Mouse (Mus musculus) adipocyte (in vitro differentiated cells): ENCODE data around the gene Kif26b.

Experiments used
- DNase-seq: peaks from one replicate; pipeline ENCODE4 v3.0.0-alpha.2; 2016; ENCODE audit warnings: low spot score

The Kif26b gene

GRCm38 (mm10) chr1:178716411-178716810 is 187.5 kb downstream of the Kif26b start:
- no peak for DNase-seq

GRCm38 (mm10) chr1:178720821-178721220 is 191.9 kb downstream of the Kif26b start:
- no peak for DNase-seq

GRCm38 (mm10) chr1:178722793-178723192 is 193.9 kb downstream of the Kif26b start:
- peak; percentile 15 for DNase-seq

- DNase-seq = no peak
Observed at GRCm38 (mm10) chr1:178725536-178725935, 196.6 kb downstream of the Kif26b start.

- DNase-seq = no peak
Observed at GRCm38 (mm10) chr1:178728256-178728655, 199.3 kb downstream of the Kif26b start.

GRCm38 (mm10) chr1:178730271-178730670 is 201.3 kb downstream of the Kif26b start:
- DNase-seq = no peak

- no peak for DNase-seq
Observed at GRCm38 (mm10) chr1:178733035-178733434, 204.1 kb downstream of the Kif26b start.

- no peak for DNase-seq
Observed at GRCm38 (mm10) chr1:178734576-178734975, 205.7 kb downstream of the Kif26b start.

GRCm38 (mm10) chr1:178736931-178737330 is 208.0 kb downstream of the Kif26b start:
- DNase-seq = no peak

- no peak for DNase-seq
Observed at GRCm38 (mm10) chr1:178743820-178744219, 214.9 kb downstream of the Kif26b start.

GRCm38 (mm10) chr1:178744526-178744925 is 215.6 kb downstream of the Kif26b start:
- DNase-seq = no peak

GRCm38 (mm10) chr1:178744961-178745360 is 216.0 kb downstream of the Kif26b start:
- no peak for DNase-seq

GRCm38 (mm10) chr1:178745471-178745870 is 216.5 kb downstream of the Kif26b start:
- DNase-seq = no peak

- DNase-seq = no peak
Observed at GRCm38 (mm10) chr1:178747279-178748221, 218.6 kb downstream of the Kif26b start.

GRCm38 (mm10) chr1:178748222-178748600 is 219.3 kb downstream of the Kif26b start:
- DNase-seq = no peak

GRCm38 (mm10) chr1:178748617-178749016 is 219.7 kb downstream of the Kif26b start:
- no peak for DNase-seq

- DNase-seq = no peak
Observed at GRCm38 (mm10) chr1:178749786-178750185, 220.9 kb downstream of the Kif26b start.

GRCm38 (mm10) chr1:178758441-178758840 is 229.5 kb downstream of the Kif26b start:
- DNase-seq = no peak

GRCm38 (mm10) chr1:178762125-178762741 is 233.3 kb downstream of the Kif26b start:
- DNase-seq = no peak

GRCm38 (mm10) chr1:178764914-178765313 is 236.0 kb downstream of the Kif26b start:
- DNase-seq = no peak

- no peak for DNase-seq
Observed at GRCm38 (mm10) chr1:178765650-178766049, 236.7 kb downstream of the Kif26b start.

- DNase-seq = no peak
Observed at GRCm38 (mm10) chr1:178768976-178769375, 240.1 kb downstream of the Kif26b start.

- DNase-seq = no peak
Observed at GRCm38 (mm10) chr1:178769988-178770387, 241.1 kb downstream of the Kif26b start.
